Mouse (Mus musculus) adrenal gland, adult 18-20 months (tissue): Measurements from ENCODE around the gene Atf1. TPM values are rescaled to one million over a fixed set of nuclear protein-coding genes. Genes with fewer than 3 reads are reported as not detected.

Source experiments
- DNase-seq, 2 experiments: peaks; one replicate each; pipeline ENCODE4 v3.0.0; 2021 to 2022; ENCODE audit warnings: low spot score in 2 of 2
- long read RNA-seq, 2 experiments: library from polyadenylated mRNA; stranded (forward); transcript quantifications; one replicate each; pipeline ENCODE4 v2.0.0; 2021
- total RNA-seq, 2 experiments: library from RNA; stranded (reverse); gene quantifications; 1 replicate in 1 of 2; 2 replicates in 1 of 2; pipeline ENCODE4 v1.2.3; 2021

Gene Atf1
- total RNA-seq, result 10 to 100 TPM; 59.2 to 62.5 TPM
- long read RNA-seq, experiment 1, transcript Atf1-201 (7 exons, 2,365 nt), result major isoform, 11 of 14 reads
- long read RNA-seq, experiment 1, partial matches to known transcripts, result 0 of 14 reads
- long read RNA-seq, experiment 1, other reads (novel, unspliced or antisense), result 3 of 14 reads
- long read RNA-seq, experiment 2, transcript Atf1-201 (7 exons, 2,365 nt), result major isoform, 32 of 48 reads
- long read RNA-seq, experiment 2, partial matches to known transcripts, result 11 of 48 reads
- long read RNA-seq, experiment 2, other reads (novel, unspliced or antisense), result 5 of 48 reads

DNA sequence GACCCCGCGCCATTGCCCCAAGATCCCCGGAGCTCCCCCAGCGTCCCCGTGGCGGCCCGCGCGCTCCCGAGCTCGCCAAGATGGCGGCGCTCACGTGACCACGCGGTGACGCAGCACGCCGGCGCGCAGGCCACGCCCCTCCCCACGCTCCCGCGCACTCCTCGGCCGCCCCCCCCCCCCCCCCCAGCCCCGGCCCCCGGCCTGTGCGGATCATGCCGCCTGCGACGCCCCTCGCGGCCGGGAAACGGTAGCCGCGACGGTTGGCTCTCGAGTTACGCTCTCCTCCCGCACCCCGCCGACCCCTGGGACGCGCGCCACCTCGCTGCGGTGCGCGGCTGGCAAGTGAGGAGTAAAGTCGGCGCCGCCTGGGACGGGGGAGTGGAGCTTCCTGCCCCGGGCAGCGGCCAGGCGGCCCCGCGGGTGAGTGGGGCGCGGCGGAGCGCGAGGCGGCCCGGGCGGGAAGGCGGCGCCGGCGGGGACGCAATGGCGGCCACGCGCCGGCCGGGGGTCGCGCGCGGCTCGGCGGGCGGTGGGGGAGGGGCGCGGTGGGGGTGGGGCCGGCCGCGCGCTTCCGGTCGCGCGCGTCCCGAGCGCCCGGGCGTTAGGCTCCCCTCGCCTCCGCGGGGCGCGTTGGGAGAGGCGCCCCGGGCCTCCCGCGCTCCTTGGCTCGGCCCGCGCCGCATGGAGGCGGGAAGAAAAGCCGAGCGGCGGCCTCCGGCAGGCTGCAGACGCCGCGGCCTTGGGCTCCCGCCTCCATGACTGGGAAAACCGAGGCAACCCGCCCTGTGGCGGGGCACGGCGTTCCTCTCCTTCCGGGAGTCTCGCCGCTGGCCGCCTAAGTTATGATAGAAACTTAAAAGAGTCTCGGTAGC is at the start of gene Atf1:
Gene Atf1, plus strand, starts transcription at position 157 of the 872 bp plus-strand sequence.
- peak; percentile 96 for DNase-seq

DNA sequence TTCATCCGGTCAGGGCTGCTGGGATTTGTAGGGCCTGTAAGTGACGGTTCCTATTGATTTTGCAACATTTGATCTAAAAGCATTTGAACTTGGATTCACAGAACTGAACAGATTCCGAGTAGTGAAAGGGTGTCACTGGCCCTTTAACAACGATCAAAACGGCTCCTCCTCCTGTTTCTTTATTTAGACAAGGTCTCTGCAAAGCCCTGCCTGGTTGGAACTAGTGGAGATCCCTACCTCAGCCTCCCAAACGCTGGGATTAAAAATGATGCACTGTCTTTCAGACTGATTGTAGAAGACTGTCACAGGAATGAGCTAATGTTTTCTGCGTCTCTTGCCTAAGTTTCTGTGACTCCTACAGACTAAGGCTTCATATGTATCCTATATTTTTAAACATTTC is 49.1 kb upstream of the Atf1 start:
- DNase-seq, result no peak

DNA sequence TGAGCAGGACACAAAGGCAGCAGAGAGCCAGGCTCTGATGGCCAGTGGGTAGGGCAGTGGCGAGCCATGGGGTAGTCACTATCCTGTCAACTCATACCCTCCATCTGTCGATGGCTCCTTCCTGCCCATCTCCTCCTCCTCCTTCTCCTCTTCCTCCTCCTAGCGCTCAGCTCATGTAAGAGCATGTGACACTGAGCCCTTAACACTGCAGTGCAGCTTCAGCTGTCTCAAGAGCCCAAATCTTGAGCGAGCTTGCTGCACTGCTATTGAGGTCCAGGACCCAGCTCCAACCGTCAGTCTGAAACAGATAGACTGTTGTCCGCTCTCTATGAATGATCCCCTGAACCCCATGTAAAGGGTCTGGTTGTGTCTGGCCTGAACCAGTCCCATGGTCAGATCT is 47.9 kb upstream of the Atf1 start:
- no peak for DNase-seq

DNA sequence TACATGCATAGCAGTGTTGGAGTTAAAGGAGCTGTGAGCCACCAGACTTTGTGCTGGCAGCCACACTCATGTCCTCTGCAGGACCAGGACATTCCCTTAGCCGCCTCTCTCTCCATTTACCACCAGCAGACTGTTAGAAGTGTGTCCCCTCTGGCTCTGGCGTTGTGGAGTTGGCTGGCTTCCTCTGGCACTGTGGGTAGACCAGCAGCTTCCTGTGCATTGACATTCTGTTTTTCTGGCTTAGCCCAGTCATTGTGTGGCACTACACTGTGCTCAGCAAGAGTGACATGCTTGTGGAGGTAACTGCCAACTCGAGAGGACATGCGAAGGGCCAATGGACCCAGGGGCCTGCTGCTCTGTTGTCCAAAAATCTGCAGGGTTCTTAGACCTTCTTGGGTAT is 47.4 kb upstream of the Atf1 start:
- no peak for DNase-seq

DNA sequence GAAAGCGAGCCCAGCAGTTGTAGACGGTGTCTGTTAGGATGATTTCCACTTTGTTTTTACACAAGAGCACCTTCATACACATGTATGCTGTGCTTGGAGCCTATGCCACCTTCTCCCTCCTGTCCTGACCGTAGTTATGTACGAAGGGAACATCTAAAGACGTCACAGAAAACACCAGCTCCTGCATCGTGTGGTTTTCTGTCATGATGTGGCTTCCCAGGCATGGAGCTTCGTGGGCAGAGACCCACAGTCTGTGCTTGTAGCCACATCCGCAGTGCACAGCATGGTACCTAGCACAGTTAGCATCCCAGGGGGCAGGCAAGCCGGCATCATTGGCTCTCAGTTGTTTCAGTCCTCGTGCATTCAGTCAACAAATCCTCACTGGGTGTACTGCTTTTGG is 45.8 kb upstream of the Atf1 start:
- no peak for DNase-seq

DNA sequence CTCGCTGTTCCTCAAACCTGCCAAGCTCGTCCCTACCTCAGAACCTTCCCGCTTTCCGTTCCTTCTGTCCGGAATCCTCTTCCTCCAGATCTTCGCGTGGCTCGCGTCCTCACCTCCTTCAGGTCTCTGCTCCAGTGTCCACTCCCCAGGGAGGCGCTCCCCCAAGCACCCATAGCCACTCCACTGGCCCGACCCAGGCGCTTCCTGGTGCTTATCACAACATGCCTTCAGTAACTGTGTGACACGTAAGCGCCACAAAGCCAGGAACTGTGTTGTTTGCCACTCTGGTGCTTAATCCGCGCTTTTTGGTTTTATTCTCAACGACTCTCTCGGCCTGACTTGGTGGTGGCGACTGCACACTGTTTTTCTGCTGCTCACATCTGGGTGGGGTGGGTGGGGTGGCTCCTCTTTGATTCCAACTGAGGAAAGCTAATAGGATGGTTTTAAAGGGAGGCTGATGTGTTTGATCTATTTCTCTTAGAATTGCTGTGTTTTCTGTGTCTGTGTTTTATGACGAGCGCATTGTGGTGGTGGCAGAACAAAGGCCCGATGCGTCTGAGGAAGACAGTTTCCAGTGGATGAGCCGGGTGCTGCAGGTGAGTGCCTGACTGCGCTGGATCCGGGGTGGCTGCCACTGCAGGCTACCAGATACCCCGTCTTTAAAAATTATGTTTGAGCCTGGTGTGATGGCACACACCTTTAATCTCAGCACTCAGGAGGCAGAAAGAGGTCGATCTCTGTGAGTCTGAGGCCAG is 44.9 kb upstream of the Atf1 start:
- no peak for DNase-seq

DNA sequence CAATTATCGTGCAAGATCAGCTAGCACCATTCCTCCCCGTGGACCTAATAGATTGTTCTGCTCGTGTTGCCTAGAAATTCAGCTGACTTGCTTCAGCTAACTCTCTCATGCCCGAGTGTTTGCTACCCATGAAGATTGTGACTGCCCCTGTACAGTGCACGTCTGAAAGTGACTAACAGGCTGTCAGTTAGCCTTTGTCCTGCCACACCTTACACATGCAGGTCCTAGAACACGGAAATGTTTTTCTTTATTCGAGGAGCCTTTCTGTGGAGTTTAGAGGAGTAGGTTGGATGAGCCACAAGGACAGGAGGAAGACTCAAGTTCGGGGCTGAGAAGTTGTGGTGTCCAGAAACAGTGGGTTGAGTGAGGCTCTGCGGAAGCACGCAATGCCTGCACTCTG is 44.1 kb upstream of the Atf1 start:
- no peak for DNase-seq

DNA sequence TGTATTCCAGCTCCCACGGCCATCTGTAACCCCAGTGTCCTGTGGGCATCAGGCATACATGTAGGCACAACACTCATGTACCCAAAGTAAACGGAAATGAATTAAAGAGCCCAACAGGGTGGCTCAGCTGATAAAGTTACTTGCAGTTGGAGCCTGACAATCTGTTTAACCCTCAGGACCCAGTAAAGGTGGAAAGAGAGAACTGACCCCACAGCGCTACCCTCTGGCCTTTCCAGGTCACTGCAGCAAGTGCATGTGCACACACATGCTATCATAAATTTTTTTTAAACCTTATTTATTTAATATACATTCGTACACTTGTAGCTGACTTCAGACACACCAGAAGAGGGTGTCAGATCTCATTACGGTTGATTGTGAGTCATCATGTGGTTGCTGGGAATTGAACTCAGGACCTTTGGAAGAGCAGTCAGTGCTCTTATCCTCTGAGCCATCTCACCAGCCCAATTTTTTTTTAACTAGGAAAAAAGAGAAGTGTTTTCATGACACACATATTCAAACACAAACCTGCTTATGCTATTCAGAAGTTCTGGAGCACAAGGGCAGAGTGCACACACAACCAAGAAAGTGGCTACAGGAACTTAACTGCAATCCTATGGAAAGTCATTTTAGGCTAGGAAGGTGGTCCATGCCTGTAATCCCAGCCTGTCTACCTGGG is 42.7 kb upstream of the Atf1 start:
- DNase-seq, result no peak

DNA sequence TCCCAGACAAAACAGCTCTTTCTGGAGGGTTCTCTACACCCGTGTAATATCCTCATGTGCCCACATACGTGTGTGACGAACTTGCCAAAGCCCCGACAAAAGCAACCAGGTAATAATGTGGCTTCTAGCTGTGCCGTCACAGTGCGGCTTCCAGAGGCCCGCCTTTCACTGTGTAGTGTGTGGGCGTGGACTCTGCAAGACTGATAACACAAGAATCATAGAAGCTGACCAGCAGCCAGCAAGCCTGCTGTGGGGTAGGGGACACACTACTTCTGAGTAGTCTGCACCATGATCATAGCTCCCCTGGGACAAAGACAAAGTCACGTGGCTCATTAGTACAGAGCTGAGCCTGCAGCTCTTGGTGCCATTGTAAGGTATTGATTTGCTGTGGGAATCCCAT is 41.4 kb upstream of the Atf1 start:
- no peak for DNase-seq

DNA sequence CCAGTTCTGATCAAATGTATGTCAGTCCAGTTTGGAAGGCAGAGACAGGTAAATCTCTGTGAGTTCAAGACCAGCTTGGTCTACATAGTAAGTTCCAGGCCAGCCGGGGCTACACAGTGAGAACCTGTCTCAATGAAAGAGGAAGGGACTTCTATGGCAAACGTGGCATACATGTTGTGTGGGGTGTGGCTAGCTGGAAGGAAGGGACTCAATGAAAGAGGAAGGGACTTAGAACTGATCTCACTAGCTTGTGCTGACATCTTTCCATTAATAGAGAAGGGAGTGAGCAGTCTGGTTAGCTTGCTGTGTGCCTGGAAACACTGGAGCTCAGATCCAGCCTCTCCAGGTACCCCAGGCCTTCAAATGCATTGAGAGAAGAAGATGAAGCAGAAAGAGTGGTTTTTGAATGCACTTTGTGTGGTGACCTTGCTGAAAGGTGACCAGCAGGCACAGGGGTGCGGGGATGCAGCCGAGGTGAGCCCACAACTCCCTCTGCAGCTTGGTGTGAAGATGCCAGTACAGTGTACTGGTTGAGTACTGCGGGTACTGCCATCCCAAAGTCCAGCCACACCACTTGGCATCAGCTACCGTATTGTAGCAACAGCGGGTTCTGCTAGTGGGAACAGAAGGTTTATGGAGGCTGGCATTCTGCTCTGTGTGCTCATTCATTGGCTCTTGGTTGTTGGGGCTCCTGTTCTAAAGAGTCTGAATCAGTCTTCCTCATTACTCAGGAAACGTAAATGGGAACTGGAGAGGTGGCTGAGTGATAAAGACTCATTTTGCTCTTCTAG is 40.5 kb upstream of the Atf1 start:
- no peak for DNase-seq

DNA sequence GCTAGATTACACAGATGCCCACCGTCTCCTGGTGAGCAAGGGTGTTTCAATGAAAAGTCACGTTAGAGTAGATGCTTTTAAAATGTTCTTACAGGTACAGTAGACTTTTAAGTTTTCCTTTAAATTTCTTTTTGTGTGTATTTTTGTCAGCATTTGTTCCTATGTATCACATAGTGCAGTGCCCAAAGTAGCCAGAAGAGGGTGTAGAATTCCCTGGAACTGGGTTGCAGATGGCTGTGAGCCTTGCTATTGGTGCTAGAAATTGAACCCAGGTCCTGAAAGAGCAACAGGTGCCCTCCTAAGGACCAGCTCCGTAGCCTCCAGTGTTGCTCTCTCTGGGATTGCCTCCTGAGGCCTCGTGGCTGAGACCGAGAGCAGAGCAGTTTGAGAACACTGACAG is 39.1 kb upstream of the Atf1 start:
- no peak for DNase-seq

DNA sequence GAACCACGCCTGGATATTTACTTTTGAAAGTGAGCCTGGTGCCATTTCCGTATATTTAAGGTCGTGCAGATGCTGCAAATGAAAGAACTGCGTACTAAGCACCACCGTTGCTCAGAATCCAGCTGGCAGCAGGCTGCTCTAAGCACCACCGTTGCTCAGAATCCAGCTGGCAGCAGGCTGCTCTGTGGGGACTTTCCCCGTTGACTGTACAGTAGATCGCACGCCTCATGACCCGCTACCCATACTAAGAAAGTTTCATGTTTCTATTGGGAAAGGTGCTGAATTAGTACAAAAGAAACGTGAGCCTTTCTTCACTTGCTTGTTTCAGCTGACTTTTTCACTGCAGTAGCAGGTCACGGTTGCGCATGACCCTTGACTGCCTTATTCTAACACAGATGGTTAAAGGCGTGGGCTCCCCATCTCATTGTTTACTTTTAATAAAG is 38.6 kb upstream of the Atf1 start:
- DNase-seq, result no peak

DNA sequence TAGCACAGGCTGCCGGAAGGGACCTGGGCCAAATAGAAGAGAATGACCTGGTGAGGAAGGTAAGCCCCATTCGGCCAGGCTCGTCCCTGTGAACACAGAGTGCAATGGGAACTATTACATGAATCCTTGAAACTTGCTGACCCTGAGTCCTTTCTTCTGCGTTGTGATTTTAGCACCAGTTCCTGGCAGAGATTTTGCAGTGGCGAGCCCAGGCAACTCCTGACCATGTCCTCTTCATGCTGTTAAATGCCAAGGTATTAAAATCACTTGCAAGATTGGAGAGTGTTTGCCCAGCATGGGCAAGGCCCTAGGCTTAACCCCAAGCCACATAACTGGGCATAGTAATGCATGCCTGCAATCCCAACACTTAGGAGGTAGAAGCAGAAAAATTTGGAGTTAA is 37.5 kb upstream of the Atf1 start:
- no peak for DNase-seq

DNA sequence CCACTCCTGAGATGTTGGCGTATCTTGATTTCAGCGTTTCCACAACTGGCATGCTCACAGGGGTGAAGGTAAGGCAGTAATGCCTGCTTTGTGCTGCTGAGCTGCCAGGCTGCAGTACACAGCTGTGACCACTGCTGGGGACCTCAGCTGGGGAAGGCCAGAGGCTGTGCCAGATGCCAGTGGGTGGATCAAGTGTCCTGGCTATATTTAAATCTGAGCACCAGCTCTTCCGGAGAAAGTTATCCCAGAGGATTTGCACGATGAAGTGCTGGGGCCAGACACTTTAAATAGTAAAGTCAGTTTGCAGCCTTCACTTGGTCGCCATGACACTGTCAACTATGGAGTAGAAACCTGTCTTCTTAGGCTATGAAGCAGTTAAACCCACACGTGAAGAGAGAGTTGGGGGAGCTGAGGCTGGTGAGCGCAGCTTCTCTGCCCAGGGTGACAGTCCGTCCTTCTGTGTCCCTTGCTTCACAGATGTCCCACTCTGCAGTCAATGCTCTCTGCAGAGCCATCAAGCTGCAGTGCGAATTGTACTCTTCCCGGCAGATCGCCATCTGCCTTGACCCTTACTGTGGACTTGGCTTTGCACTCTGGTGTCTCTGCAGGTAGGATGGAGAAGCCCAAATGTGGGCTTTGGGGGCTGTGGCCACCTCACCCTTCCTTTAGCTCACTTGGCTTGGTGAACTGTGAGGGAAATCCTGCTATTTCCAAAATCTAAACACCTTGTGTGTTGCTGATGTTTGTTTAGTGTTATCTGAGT is 28.5 kb upstream of the Atf1 start:
- DNase-seq, result no peak

DNA sequence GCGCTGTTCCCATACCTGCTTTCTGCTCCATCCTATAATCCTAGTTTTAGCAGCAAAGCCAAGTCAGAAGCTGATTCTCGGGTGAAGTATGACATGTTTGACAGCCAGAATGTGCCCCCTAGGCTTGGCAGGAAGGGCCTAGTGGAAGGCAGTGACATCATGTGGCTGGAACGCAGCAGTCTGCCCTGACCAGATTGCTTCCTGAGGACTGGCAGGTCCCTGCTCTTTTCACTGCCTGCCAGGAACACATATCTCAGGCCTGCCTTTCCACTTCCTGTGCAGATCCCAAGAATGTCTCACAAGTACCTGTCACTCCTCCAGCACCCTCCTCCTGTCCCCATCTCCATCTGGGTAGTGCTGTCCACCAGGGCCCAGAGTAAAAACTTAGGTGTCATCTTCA is 27.8 kb upstream of the Atf1 start:
- no peak for DNase-seq

DNA sequence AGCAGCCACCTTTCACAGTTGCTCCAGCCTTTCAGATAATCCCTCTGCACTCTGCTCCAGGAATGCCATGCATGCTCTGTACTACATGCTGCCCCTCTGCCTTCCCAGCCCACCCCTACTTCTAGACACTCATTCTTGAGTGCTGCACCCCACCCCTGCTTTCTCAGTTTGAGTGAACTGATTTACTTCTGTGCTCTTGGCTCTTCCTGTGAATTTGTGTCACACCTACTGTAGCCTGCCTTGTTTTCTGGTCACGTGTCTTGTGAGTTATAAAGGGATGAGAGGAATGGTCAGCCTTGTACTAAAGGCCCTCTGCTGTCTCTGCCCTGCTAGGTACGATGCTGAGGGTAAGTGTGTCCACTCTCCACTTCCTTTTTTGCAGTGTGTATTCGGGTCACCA is 25.8 kb upstream of the Atf1 start:
- DNase-seq, result no peak

DNA sequence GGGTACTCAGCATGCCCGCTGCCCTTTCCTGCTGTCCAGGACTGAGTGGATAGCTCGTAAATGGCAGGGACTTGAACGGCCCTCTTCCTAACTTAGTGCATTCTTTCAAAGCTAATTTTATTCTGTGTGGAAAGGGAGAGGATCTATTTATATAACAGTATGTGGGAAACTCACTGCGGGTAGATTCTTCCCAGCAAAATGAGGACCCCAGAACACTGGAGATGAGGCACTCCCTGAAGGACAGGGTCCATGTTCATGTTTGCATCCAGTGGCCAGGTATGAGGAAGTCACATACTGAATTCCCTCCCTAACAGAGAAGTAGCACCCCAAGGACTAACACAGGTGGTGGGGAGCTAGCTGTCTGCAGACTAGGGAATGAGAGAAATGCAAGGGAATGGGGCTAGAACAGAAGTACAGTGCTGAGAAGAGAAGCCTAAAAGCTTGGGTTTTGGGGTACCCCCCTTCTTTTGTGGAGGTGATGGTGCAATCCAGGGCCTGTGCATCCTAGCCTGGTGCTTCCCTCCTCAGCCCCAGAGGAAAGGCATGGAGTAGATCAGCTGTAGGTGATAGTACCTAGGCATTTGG is 25.1 kb upstream of the Atf1 start:
- DNase-seq, result no peak

DNA sequence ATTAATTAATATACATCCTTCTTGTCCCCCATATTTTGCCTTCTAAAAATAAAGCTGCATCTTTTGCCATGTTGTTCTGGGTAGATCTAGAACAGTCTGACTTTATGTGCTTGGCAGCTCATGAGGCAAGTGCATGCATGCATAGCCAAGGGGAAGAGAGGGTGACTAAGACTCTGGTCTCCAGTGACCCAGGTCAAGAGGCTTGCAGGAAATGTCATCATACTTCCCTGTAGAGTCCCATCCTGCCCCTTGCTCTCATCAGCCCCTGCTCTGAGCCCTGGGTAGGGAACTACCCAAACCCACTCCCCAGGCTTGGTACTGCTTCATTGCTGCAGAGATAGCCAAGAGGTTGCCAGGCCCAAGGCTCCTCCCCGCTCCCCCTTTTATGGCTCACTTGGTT is 23.0 kb upstream of the Atf1 start:
- DNase-seq, result no peak

DNA sequence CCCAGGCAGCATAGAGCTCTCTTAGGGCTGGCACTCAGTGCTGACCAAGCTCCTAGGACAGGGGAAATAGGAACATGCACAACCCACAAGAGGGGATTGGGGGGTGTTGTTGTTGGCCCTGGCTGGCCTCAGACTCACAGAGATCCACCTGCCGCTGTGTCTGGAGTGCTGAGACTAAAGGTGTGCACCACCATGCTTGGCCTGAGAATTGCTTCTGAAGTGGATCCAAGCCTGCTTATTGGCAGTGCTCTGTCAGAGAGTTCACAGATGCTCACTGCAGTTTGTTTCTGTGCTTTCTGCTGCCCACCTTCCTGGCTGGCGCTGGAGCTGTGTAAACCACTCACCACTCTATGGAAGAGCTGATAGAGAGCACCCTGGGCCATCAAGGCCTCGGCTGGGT is 17.6 kb upstream of the Atf1 start:
- no peak for DNase-seq
